Comparison of ENCODE assay signal across 9 mouse cellular contexts in genomic region chr8:70718297-70718696, GRCm38 (mm10). TPM values are rescaled to one million over a fixed set of nuclear protein-coding genes. Genes with fewer than 3 reads are reported as not detected.
DNase-seq lines count a peak whose midpoint lies in the region; ATAC-seq and TF ChIP-seq lines count a peak whose summit lies in the region.
"Had no signal": no experiment of that assay in that cellular context is flagged by ENCODE, and none has a peak within 500 bp of the region (broad histone marks: within the 10 kb centered on the region; RNA-seq: fewer than 3 reads in every experiment).

Gene Gm3336, plus strand, starts transcription at chr8:70718543.

- TF ChIP-seq POLR2A in ES-Bruce4 (IDR thresholded peaks at IDR 0.05; ENCODE audit: insufficient read depth, low read length): no peak
- TF ChIP-seq POLR2A in small intestine, adult 2 months (IDR thresholded peaks at IDR 0.05; ENCODE audit: low read depth, low read length): peak; percentile 8; the same call in 1 of the 2 replicates

- no peak for TF ChIP-seq EP300 in ES-Bruce4 (IDR thresholded peaks at IDR 0.05; ENCODE audit: insufficient read depth, low read depth, low read length)

- H3K36me3 ChIP-seq in ES-Bruce4 (ENCODE audit: control insufficient read depth, insufficient read depth, low read length, poor library complexity, severe bottlenecking): no peaks in the 10 kb centered on the region
- H3K36me3 ChIP-seq in small intestine, adult 2 months (ENCODE audit: control insufficient read depth, insufficient read depth, low read length): no peaks in the 10 kb centered on the region

- TF ChIP-seq CTCF in ES-Bruce4 (IDR thresholded peaks at IDR 0.05; ENCODE audit: low read depth, low read length): peak; percentile 81
- TF ChIP-seq CTCF in left cerebral cortex, adult 2 months (IDR thresholded peaks at IDR 0.05): peak; percentile 96
- peak; percentile 78 for TF ChIP-seq CTCF in small intestine, adult 2 months (IDR thresholded peaks at IDR 0.05; ENCODE audit: extremely low read depth, insufficient read length, insufficient replicate concordance, low read depth, low read length)

- intact Hi-C loops in left cerebral cortex, adult 2 months (cut with DNase I): no loop called here

- H3K9me3 ChIP-seq in ES-Bruce4 (replicated peaks; ENCODE audit: control insufficient read depth, insufficient read depth, low read length, poor library complexity, severe bottlenecking): no peaks in the 10 kb centered on the region

- no peaks in the 10 kb centered on the region for H3K4me1 ChIP-seq in ES-Bruce4 (ENCODE audit: control insufficient read depth, insufficient read depth, low read length)
- H3K4me1 ChIP-seq in small intestine, adult 2 months (ENCODE audit: control insufficient read depth, insufficient read depth, insufficient read length, low read length): peaks cover 6% of the 10 kb centered on the region

- H3K27ac ChIP-seq in ES-Bruce4 (ENCODE audit: insufficient read depth, low read length): no peak within 1 kb of the TSS
- H3K27ac ChIP-seq in left cerebral cortex, adult 2 months: no peak within 1 kb of the TSS
- H3K27ac ChIP-seq in small intestine, adult 2 months (ENCODE audit: insufficient read depth, low read depth, low read length): no peak within 1 kb of the TSS

- DNase-seq in B cell, adult 2 months: peak; percentile 89 to 90
- DNase-seq in cerebellum, adult 9-11 months: peak; percentile 75
- DNase-seq in left cerebral cortex, adult 2 months (ENCODE audit: extremely low spot score in 1 of 2, low spot score in 2 of 2): peak; percentile 57 to 72
- DNase-seq in adipocyte (ENCODE audit: low spot score): no peak

- H3K9ac ChIP-seq in ES-Bruce4 (ENCODE audit: low read depth, poor library complexity, severe bottlenecking): peak within 1 kb of the TSS; percentile 19; the same call in 1 of the 2 replicates

- ATAC-seq in hematopoietic stem cell, adult 5-6 weeks (replicated peaks in 1 of 2; ENCODE audit: insufficient read depth in 1 of 2, low FRiP score in 2 of 2, low TSS enrichment in 1 of 2, low read depth in 1 of 2, poor library complexity in 2 of 2, severe bottlenecking in 2 of 2): peak; percentile 76 to 82
- ATAC-seq in megakaryocyte, adult 5-6 weeks (ENCODE audit: poor library complexity, severe bottlenecking): peak; percentile 88

- peak within 1 kb of the TSS; percentile 13 for H3K4me3 ChIP-seq in ES-Bruce4 (ENCODE audit: low read depth, low read length)
- H3K4me3 ChIP-seq in left cerebral cortex, adult 2 months: no peak within 1 kb of the TSS
- peak within 1 kb of the TSS; percentile 52 for H3K4me3 ChIP-seq in small intestine, adult 2 months (ENCODE audit: low read depth, low read length)

- WGBS in small intestine, adult 2 months: 2% methylated on average over 19 of the region's 19 CpGs

- H3K27me3 ChIP-seq in ES-Bruce4 (ENCODE audit: control insufficient read depth, insufficient read depth, low read length, poor library complexity, severe bottlenecking): no peaks in the 10 kb centered on the region
- H3K27me3 ChIP-seq in small intestine, adult 2 months (ENCODE audit: control insufficient read depth, insufficient read depth, low read length): no peaks in the 10 kb centered on the region

RNA-seq across cellular contexts. Expression of gene Gm3336, which starts in this region (rescaled TPM):
- polyA plus RNA-seq in ES-Bruce4 (2011; ENCODE audit: insufficient read depth, insufficient read length, low read depth, missing spikeins): 0.99 and 2.5 TPM in 2 replicates
- not detected in 2 replicates for total RNA-seq in hematopoietic stem cell, adult 5-6 weeks (2017)
- total RNA-seq in left cerebral cortex, adult 2 months (2021): not detected
- total RNA-seq in megakaryocyte, adult 5-6 weeks (2015): not detected in 2 replicates
- not detected in 2 replicates for total RNA-seq in megakaryocyte, adult 5-6 weeks (2017)
- 42.0 and 73.6 TPM in 2 replicates for polyA plus RNA-seq in small intestine, adult 2 months (2012; rRNA removed)
- polyA plus RNA-seq: heart, embryonic 14.5 days had no signal

Comparison
In these comparisons a context has a peak if more than half of its experiments do, and no peak if none do; other contexts are left out.
1. RNA of gene Gm3336 (polyA plus RNA-seq): 42.0 to 73.6 TPM in small intestine, adult 2 months; 0.99 to 2.5 TPM in ES-Bruce4; every median in the first group is over 10 times any median in the second.
2. Peak in ATAC-seq in hematopoietic stem cell, adult 5-6 weeks; RNA of the gene not detected or under 1 TPM.
3. Peak in DNase-seq in left cerebral cortex, adult 2 months; RNA of the gene not detected or under 1 TPM.
4. Peak in ATAC-seq in megakaryocyte, adult 5-6 weeks; RNA of the gene not detected or under 1 TPM.
5. Peak in every context shown above with its lines, with median percentiles within 50 percentile points of each other: CTCF ChIP-seq.